Mouse (Mus musculus) E14TG2a.4 (cell line): ENCODE measurements at regions not wholly inside any gene's neighbourhood (a gene's known extent, or its start where the extent isn't known, plus 50 kb on each side); places are given as distances from the start of the nearest gene placed in this dataset.

Experiments used
- CTCF ChIP-seq: conservative IDR thresholded peaks from 2 replicates; pipeline ENCODE4 v1.5.1; 2014; ENCODE audit warnings: low read length
- POU5F1 ChIP-seq: IDR thresholded peaks from 2 replicates; pipeline ENCODE4 v1.6.1; 2014; ENCODE audit warnings: low read length, borderline replicate concordance

DNA sequence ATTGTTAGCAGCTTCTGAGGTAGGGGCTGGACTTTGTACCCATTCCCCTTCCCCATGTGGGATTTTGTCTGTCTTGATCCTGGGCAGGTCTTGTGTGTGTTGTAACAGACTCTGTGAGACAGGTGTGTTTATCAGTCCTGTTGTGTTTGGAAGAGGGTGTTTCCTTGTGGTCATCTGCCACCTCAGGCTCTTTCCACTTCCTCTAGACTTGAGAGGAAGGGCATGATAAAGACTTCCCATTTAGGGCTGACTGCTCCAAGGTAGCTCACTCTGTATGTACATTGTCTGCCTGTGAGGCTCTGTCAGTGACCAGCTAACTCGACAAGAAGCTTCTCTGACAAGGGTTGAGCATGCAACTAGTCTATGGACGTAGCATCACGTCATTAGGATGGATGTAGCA, 143.3 kb downstream of the BC067074 start:
- no peak for TF ChIP-seq CTCF
- TF ChIP-seq POU5F1 = no peak
